Mouse (Mus musculus) intestine, embryonic 16.5 days (tissue): ENCODE measurements around the gene Ttll1. TPM values are rescaled to one million over a fixed set of nuclear protein-coding genes. Genes with fewer than 3 reads are reported as not detected.

Source experiments
- ATAC-seq: fragments of 200-750 bp; cut with Nextera tagmentation; 2 replicates; pipeline ENCODE4 v1.8.0; 2017; ENCODE audit warnings: moderate TSS enrichment, moderate library complexity
- H3K27ac ChIP-seq: fragments of 300-500 bp; sonication (generic); 2 replicates; pipeline ENCODE4 v1.5.1; 2014; ENCODE audit warnings: mild to moderate bottlenecking, low read length
- H3K27me3 ChIP-seq: fragments of 300-500 bp; sonication (generic); replicated peaks from 2 replicates; pipeline ENCODE4 v1.6.1; 2014; ENCODE audit warnings: low read length, control low read depth, mixed read lengths; ENCODE audit not compliant: control insufficient read depth, insufficient read depth
- H3K36me3 ChIP-seq: fragments of 300-500 bp; sonication (generic); 2 replicates; pipeline ENCODE4 v1.6.1; 2014; ENCODE audit warnings: low read length, control low read depth; ENCODE audit not compliant: control insufficient read depth, insufficient read depth
- H3K4me1 ChIP-seq: fragments of 300-500 bp; sonication (generic); 2 replicates; pipeline ENCODE4 v1.6.1; 2014; ENCODE audit warnings: low read length, control low read depth, mixed read lengths; ENCODE audit not compliant: control insufficient read depth, insufficient read depth
- H3K4me2 ChIP-seq: fragments of 300-500 bp; sonication (generic); 2 replicates; pipeline ENCODE4 v1.6.1; 2014; ENCODE audit warnings: low read depth, low read length, control low read depth
- H3K4me3 ChIP-seq: fragments of 300-500 bp; sonication (generic); 2 replicates; pipeline ENCODE4 v1.5.1; 2014; ENCODE audit warnings: mild to moderate bottlenecking, low read length
- H3K9ac ChIP-seq: fragments of 300-500 bp; sonication (generic); 2 replicates; pipeline ENCODE4 v1.6.1; 2014; ENCODE audit warnings: low read depth, low read length
- H3K9me3 ChIP-seq: fragments of 300-500 bp; sonication (generic); 2 replicates; pipeline ENCODE4 v1.6.1; 2016; ENCODE audit warnings: low read length, control low read depth; ENCODE audit not compliant: control insufficient read depth
- WGBS: fragments of 180-500 bp; shearing (Covaris S2); extraction: QIAGEN DNeasy Blood & Tissue Kit; methylation state at CpG from one replicate; pipeline ENCODE4 v1.1.7; 2014; 5-methylcytosine and 5-hydroxymethylcytosine counted together
- polyA plus RNA-seq: library from polyadenylated mRNA; unstranded; fragments of >200 nt; fragmentation: Nextera tagmentation; extraction: Ambion mirVana; gene quantifications from 2 replicates; pipeline ENCODE4 v1.2.1, GENCODE M21; 2015

The Ttll1 gene
- polyA plus RNA-seq, 1 experiment from 2014 or later, result 17.1 TPM

GRCm38 (mm10) chr15:83527092-83527437 lies 16.4 kb upstream of the Ttll1 start:
- ATAC-seq, result 0 out of 2 replicates have a peak, but pooled peaks have one; percentile 24
- H3K4me2 ChIP-seq, result peak overlapping the region; percentile 97
- H3K4me1 ChIP-seq, result peaks cover 21% of the 10 kb centered on the region
- H3K4me3 ChIP-seq, result peak overlapping the region; percentile 64
- 2% methylated on average over 26 of the region's 26 CpGs for WGBS
- no peak overlapping the region for H3K27ac ChIP-seq
- no peaks in the 10 kb centered on the region for H3K36me3 ChIP-seq
- peaks cover 24% of the 10 kb centered on the region for H3K27me3 ChIP-seq
- H3K9ac ChIP-seq, result peak overlapping the region; percentile 67
- H3K9me3 ChIP-seq, result no peaks in the 10 kb centered on the region

- Histone ChIP-seq H3K27ac (no peak within 1 kb of the TSS), H3K36me3 (no peaks in the 10 kb centered on the region), H3K9ac (peak within 1 kb of the TSS; percentile 67), H3K4me2 (peak within 1 kb of the TSS; percentile 97), H3K27me3 (peaks cover 24% of the 10 kb centered on the region), H3K4me1 (peaks cover 21% of the 10 kb centered on the region), H3K9me3 (no peaks in the 10 kb centered on the region), H3K4me3 (peak within 1 kb of the TSS; percentile 64)
- WGBS, result under 1% methylated on average over 45 of the region's 45 CpGs
- peak; percentile 82 for ATAC-seq
Measured at GRCm38 (mm10) chr15:83526424-83527091, 15.9 kb upstream of the Ttll1 start, which contains the start of gene Bik. Bik (plus strand) TSS chr15:83526862.

GRCm38 (mm10) chr15:83524333-83524729 lies 13.6 kb upstream of the Ttll1 start:
- no peak overlapping the region for H3K9ac ChIP-seq
- H3K36me3 ChIP-seq, result no peaks in the 10 kb centered on the region
- ATAC-seq, result no peak
- H3K27ac ChIP-seq, result no peak overlapping the region
- H3K4me1 ChIP-seq, result peaks cover 14% of the 10 kb centered on the region
- H3K4me2 ChIP-seq, result no peak overlapping the region
- WGBS, result 76% methylated on average over 3 of the region's 3 CpGs
- no peak overlapping the region for H3K4me3 ChIP-seq
- H3K27me3 ChIP-seq, result peaks cover 24% of the 10 kb centered on the region
- no peaks in the 10 kb centered on the region for H3K9me3 ChIP-seq

- WGBS, result 49% methylated on average over 14 of the region's 14 CpGs
- H3K27me3 ChIP-seq, result peaks cover 24% of the 10 kb centered on the region
Measured at GRCm38 (mm10) chr15:83523638-83524332, 13.1 kb upstream of the Ttll1 start.

GRCm38 (mm10) chr15:83523196-83523595 lies 12.5 kb upstream of the Ttll1 start:
- H3K27me3 ChIP-seq, result peaks cover 24% of the 10 kb centered on the region
- H3K9ac ChIP-seq, result no peak overlapping the region
- WGBS, result 45% methylated on average over 7 of the region's 7 CpGs
- H3K4me2 ChIP-seq, result no peak overlapping the region
- H3K9me3 ChIP-seq, result no peaks in the 10 kb centered on the region
- H3K4me1 ChIP-seq, result peaks cover 14% of the 10 kb centered on the region; the same call in 1 of the 2 replicates
- ATAC-seq, result no peak
- no peaks in the 10 kb centered on the region for H3K36me3 ChIP-seq
- H3K27ac ChIP-seq, result no peak overlapping the region
- no peak overlapping the region for H3K4me3 ChIP-seq

More at GRCm38 (mm10) chr15:83523638-83524332, 13.1 kb upstream of the Ttll1 start:
- Histone ChIP-seq H3K27ac (no peak overlapping the region), H3K4me1 (peaks cover 14% of the 10 kb centered on the region; the same call in 1 of the 2 replicates), H3K36me3 (no peaks in the 10 kb centered on the region), H3K4me2 (no peak overlapping the region), H3K9me3 (no peaks in the 10 kb centered on the region), H3K4me3 (no peak overlapping the region), H3K9ac (no peak overlapping the region)
- ATAC-seq, result no peak

GRCm38 (mm10) chr15:83520861-83521382 lies 10.2 kb upstream of the Ttll1 start:
- no peak for ATAC-seq
- Histone ChIP-seq H3K36me3 (no peaks in the 10 kb centered on the region), H3K27ac (no peak overlapping the region), H3K9me3 (no peaks in the 10 kb centered on the region), H3K4me2 (no peak overlapping the region), H3K4me3 (no peak overlapping the region), H3K9ac (no peak overlapping the region), H3K4me1 (0 out of 2 replicates have a peak, but pooled peaks cover 5% of the 10 kb centered on the region), H3K27me3 (peaks cover 6% of the 10 kb centered on the region)
- 85% methylated on average over 6 of the region's 6 CpGs for whole genome bisulfite sequencing

GRCm38 (mm10) chr15:83518215-83519048 lies 7.7 kb upstream of the Ttll1 start:
- Histone ChIP-seq H3K4me1 (0 out of 2 replicates have a peak, but pooled peaks cover 4% of the 10 kb centered on the region), H3K36me3 (no peaks in the 10 kb centered on the region), H3K4me2 (peak overlapping the region; percentile 20; the same call in 1 of the 2 replicates), H3K9me3 (no peaks in the 10 kb centered on the region), H3K4me3 (no peak overlapping the region), H3K9ac (0 out of 2 replicates have a peak overlapping the region, but pooled peaks have one; percentile 3), H3K27me3 (no peaks in the 10 kb centered on the region), H3K27ac (no peak overlapping the region)
- ATAC-seq, result peak; percentile 61
- WGBS, result 31% methylated on average over 20 of the region's 20 CpGs

GRCm38 (mm10) chr15:83515018-83515417 lies 4.3 kb upstream of the Ttll1 start:
- Histone ChIP-seq H3K4me2 (no peak overlapping the region), H3K4me1 (peaks cover 3% of the 10 kb centered on the region), H3K9ac (no peak overlapping the region), H3K9me3 (no peaks in the 10 kb centered on the region), H3K36me3 (no peaks in the 10 kb centered on the region), H3K27ac (no peak overlapping the region), H3K27me3 (no peaks in the 10 kb centered on the region), H3K4me3 (no peak overlapping the region)
- 70% methylated on average over 5 of the region's 5 CpGs for WGBS
- ATAC-seq, result no peak
